Mouse (Mus musculus) limb, embryonic 15.5 days (tissue): ENCODE results near the gene Kcnip3. TPM values are rescaled to one million over a fixed set of nuclear protein-coding genes. Genes with fewer than 3 reads are reported as not detected.
A peak's percentile ranks its signal among the peaks of the same experiment; 100 is the strongest.

ENCODE experiments used
- ATAC-seq: fragments of 200-750 bp; cut with Nextera tagmentation; 2 replicates; pipeline ENCODE4 v1.8.0; 2017; ENCODE audit warnings: low read depth, moderate TSS enrichment; ENCODE audit not compliant: insufficient number of reproducible peaks, low FRiP score, low TSS enrichment
- H3K27ac ChIP-seq: fragments of 300-500 bp; sonication (generic); 2 replicates; pipeline ENCODE4 v1.5.1; 2015; ENCODE audit warnings: moderate library complexity, mild to moderate bottlenecking, inconsistent platforms
- H3K27me3 ChIP-seq: fragments of 300-500 bp; sonication (generic); 2 replicates; pipeline ENCODE4 v1.6.1; 2015; ENCODE audit warnings: inconsistent platforms
- H3K36me3 ChIP-seq: fragments of 300-500 bp; sonication (generic); 2 replicates; pipeline ENCODE4 v1.6.1; 2015; ENCODE audit warnings: inconsistent platforms
- H3K4me1 ChIP-seq: fragments of 300-500 bp; sonication (generic); 2 replicates; pipeline ENCODE4 v1.6.1; 2015; ENCODE audit warnings: inconsistent platforms
- H3K4me2 ChIP-seq: fragments of 300-500 bp; sonication (generic); 2 replicates; pipeline ENCODE4 v1.6.1; 2015; ENCODE audit warnings: mild to moderate bottlenecking, inconsistent platforms
- H3K4me3 ChIP-seq: fragments of 300-500 bp; sonication (generic); 2 replicates; pipeline ENCODE4 v1.5.1; 2015; ENCODE audit warnings: mild to moderate bottlenecking, inconsistent platforms
- H3K9ac ChIP-seq: fragments of 300-500 bp; sonication (generic); 2 replicates; pipeline ENCODE4 v1.6.1; 2015; ENCODE audit warnings: inconsistent platforms
- H3K9me3 ChIP-seq: fragments of 300-500 bp; sonication (generic); 2 replicates; pipeline ENCODE4 v1.6.1; 2016; ENCODE audit warnings: inconsistent platforms
- WGBS: fragments of 180-500 bp; shearing (Covaris S2); methylation state at CpG from one replicate; pipeline ENCODE4 v1.1.7; 2015; 5-methylcytosine and 5-hydroxymethylcytosine counted together
- polyA plus RNA-seq: library from polyadenylated mRNA; unstranded; fragments of >200 nt; fragmentation: Nextera tagmentation; extraction: Ambion mirVana; gene quantifications from 2 replicates; pipeline ENCODE4 v1.2.1, GENCODE M21; 2015

The Kcnip3 gene
- polyA plus RNA-seq, 1 experiment from 2014 or later, result 1.1 TPM

DNA sequence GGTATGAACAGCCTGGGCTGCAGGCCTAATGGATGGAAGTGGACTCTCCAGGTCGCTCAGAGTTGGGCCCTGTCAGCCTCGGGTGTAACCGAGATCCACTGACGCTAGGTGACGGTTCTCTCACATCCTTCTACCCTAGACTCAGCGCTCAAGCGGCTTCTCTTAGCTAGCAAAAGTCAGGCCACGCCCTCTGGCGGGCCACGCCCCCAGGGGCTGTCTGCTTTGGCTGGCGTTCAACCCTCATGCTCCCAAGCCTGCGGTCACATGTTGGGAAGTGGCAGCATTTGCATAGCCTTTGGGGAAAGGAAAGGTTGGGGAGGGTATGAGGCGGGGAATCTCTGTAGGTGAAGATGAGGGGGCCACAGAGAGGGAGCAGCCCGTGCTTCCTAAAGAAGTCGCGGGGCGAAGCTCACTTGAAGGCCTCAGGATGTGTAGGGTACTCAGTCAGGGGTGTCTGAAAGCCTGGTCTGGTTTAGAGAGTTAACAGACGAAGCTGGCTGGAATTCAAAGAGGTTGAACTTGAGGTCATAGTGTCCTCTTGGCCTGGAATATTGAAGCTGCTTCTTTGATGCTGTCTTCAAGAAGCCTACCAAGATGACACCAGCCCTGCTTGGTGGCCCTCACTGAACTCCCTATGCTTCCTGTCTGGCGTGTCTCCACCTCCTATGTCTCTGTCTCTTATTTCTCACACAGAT is 37.3 kb downstream of the Kcnip3 start:
- Histone ChIP-seq H3K9ac (peak overlapping the region; percentile 0; the same call in 1 of the 2 replicates), H3K36me3 (no peaks in the 10 kb centered on the region), H3K27me3 (peaks cover 65% of the 10 kb centered on the region), H3K4me3 (peak overlapping the region; percentile 15), H3K4me1 (peaks cover 37% of the 10 kb centered on the region), H3K4me2 (peak overlapping the region; percentile 38), H3K9me3 (no peaks in the 10 kb centered on the region), H3K27ac (no peak overlapping the region)
- peak; percentile 55; the same call in 1 of the 2 replicates for ATAC-seq
- WGBS, result 8% methylated on average over 19 of the region's 19 CpGs

GRCm38 (mm10) chr2:127483001-127483400 is 38.9 kb downstream of the Kcnip3 start:
- H3K36me3 ChIP-seq, result no peaks in the 10 kb centered on the region
- no peak for ATAC-seq
- peaks cover 37% of the 10 kb centered on the region for H3K4me1 ChIP-seq
- no peak overlapping the region for H3K9ac ChIP-seq
- H3K27me3 ChIP-seq, result peaks cover 75% of the 10 kb centered on the region
- H3K4me3 ChIP-seq, result peak overlapping the region; percentile 56
- no peak overlapping the region for H3K27ac ChIP-seq
- WGBS, result under 1% methylated on average over 20 of the region's 21 CpGs
- no peaks in the 10 kb centered on the region for H3K9me3 ChIP-seq
- H3K4me2 ChIP-seq, result peak overlapping the region; percentile 96

- 0% methylated on average over 20 of the region's 21 CpGs for WGBS
- peak; percentile 80 for ATAC-seq
- peaks cover 75% of the 10 kb centered on the region for H3K27me3 ChIP-seq
- peak overlapping the region; percentile 56 for H3K4me3 ChIP-seq
- peaks cover 37% of the 10 kb centered on the region for H3K4me1 ChIP-seq
- H3K4me2 ChIP-seq, result peak overlapping the region; percentile 96
- H3K36me3 ChIP-seq, result no peaks in the 10 kb centered on the region
- H3K27ac ChIP-seq, result no peak overlapping the region
- peak overlapping the region; percentile 40 for H3K9ac ChIP-seq
- H3K9me3 ChIP-seq, result no peaks in the 10 kb centered on the region
Observed at GRCm38 (mm10) chr2:127482533-127482911, 39.4 kb downstream of the Kcnip3 start.

GRCm38 (mm10) chr2:127481841-127482532 is 39.9 kb downstream of the Kcnip3 start:
- Histone ChIP-seq H3K27me3 (peaks cover 75% of the 10 kb centered on the region), H3K4me2 (peak overlapping the region; percentile 96), H3K9me3 (no peaks in the 10 kb centered on the region), H3K9ac (peak overlapping the region; percentile 40), H3K27ac (no peak overlapping the region), H3K4me3 (peak overlapping the region; percentile 56), H3K36me3 (no peaks in the 10 kb centered on the region), H3K4me1 (peaks cover 37% of the 10 kb centered on the region)
- no peak for ATAC-seq
- WGBS, result under 1% methylated on average over 59 of the region's 59 CpGs

DNA sequence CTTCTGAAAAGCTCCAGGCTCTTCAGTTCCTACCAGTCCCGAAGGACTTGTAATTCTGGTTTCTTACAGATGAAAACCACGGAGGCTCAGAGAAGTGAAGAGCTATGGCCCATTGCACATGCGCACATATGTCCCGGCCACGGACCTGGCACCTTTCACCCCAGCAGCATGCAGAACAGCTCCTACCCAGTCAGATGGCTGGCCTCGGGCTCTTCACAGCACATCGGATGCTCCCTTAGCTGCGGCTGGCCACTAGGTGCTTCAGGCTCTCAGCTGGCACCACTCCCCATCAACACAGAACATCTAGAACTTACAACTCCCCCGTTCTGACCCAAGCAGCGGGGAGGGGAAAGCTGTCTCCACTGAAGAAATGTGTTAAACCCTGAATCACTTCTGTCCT is 42.1 kb downstream of the Kcnip3 start:
- H3K9ac ChIP-seq, result no peak overlapping the region
- no peaks in the 10 kb centered on the region for H3K9me3 ChIP-seq
- no peaks in the 10 kb centered on the region for H3K36me3 ChIP-seq
- peaks cover 59% of the 10 kb centered on the region for H3K27me3 ChIP-seq
- H3K4me1 ChIP-seq, result peaks cover 34% of the 10 kb centered on the region
- no peak for ATAC-seq
- no peak overlapping the region for H3K4me3 ChIP-seq
- 52% methylated on average over 10 of the region's 10 CpGs for WGBS
- H3K27ac ChIP-seq, result no peak overlapping the region
- no peak overlapping the region for H3K4me2 ChIP-seq

DNA sequence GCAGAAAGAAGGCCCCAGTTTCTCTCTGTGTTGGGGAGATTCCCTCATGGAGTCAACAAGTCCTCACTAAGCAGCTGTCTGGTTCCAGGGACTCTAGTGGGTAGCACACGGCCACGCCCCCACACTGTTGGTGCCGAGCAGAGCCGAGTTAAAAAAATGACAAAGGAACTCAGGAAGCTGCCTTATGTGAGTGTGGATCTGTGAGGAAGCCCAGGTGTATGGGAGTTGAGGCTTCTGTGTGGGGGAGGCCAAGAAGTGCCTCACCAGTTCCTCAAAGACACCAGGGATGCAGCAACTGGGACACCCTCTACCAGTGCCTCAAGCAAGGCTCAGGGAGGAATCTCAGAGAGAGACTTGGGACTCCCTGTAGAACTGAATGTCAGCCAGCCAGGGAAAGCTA is 42.7 kb downstream of the Kcnip3 start:
- Histone ChIP-seq H3K4me1 (peaks cover 28% of the 10 kb centered on the region), H3K36me3 (no peaks in the 10 kb centered on the region), H3K4me3 (no peak overlapping the region), H3K27me3 (peaks cover 54% of the 10 kb centered on the region), H3K9me3 (no peaks in the 10 kb centered on the region), H3K4me2 (no peak overlapping the region), H3K27ac (no peak overlapping the region), H3K9ac (no peak overlapping the region)
- ATAC-seq, result no peak
- WGBS, result 57% methylated on average over 4 of the region's 4 CpGs

GRCm38 (mm10) chr2:127472279-127472678 is 49.6 kb downstream of the Kcnip3 start:
- Histone ChIP-seq H3K9me3 (no peaks in the 10 kb centered on the region), H3K9ac (no peak overlapping the region), H3K36me3 (no peaks in the 10 kb centered on the region), H3K4me3 (no peak overlapping the region), H3K27me3 (no peaks in the 10 kb centered on the region), H3K27ac (no peak overlapping the region), H3K4me2 (no peak overlapping the region), H3K4me1 (no peaks in the 10 kb centered on the region)
- 67% methylated on average over 3 of the region's 3 CpGs for WGBS
- ATAC-seq, result no peak

DNA sequence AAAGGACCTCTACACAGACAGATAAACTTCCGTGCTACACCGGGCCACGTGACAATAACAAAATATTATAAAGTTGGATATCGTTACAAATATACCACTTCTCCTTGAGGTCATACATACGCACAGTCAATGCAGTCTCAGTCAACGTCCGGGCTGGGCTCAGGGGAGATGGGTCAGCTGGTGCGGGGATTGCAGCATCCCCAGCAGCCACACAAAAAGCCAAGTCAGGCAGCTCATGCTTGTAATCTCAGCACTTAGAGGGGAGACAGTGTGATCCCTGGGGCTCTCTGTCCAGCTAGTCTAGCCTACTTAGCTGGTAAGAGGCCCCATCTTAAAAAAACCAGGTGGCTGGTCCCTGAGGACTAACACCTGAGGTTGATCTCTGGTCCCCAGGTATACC is 50.6 kb downstream of the Kcnip3 start:
- Histone ChIP-seq H3K4me3 (no peak overlapping the region), H3K4me1 (no peaks in the 10 kb centered on the region), H3K9me3 (no peaks in the 10 kb centered on the region), H3K27ac (no peak overlapping the region), H3K9ac (no peak overlapping the region), H3K36me3 (no peaks in the 10 kb centered on the region), H3K27me3 (no peaks in the 10 kb centered on the region), H3K4me2 (no peak overlapping the region)
- 88% methylated on average over 8 of the region's 8 CpGs for WGBS
- no peak for ATAC-seq

GRCm38 (mm10) chr2:127470661-127471060 is 51.2 kb downstream of the Kcnip3 start:
- Histone ChIP-seq H3K27me3 (no peaks in the 10 kb centered on the region), H3K9ac (no peak overlapping the region), H3K4me2 (no peak overlapping the region), H3K27ac (no peak overlapping the region), H3K4me1 (no peaks in the 10 kb centered on the region), H3K4me3 (no peak overlapping the region), H3K9me3 (no peaks in the 10 kb centered on the region), H3K36me3 (no peaks in the 10 kb centered on the region)
- ATAC-seq, result no peak
- 86% methylated on average over 10 of the region's 10 CpGs for WGBS

- ATAC-seq, result no peak
- Histone ChIP-seq H3K27ac (no peak overlapping the region), H3K9me3 (no peaks in the 10 kb centered on the region), H3K36me3 (no peaks in the 10 kb centered on the region), H3K4me2 (no peak overlapping the region), H3K4me1 (no peaks in the 10 kb centered on the region), H3K9ac (no peak overlapping the region), H3K4me3 (no peak overlapping the region), H3K27me3 (no peaks in the 10 kb centered on the region)
- WGBS, result 76% methylated on average over 5 of the region's 5 CpGs
Observed at GRCm38 (mm10) chr2:127470183-127470582, 51.7 kb downstream of the Kcnip3 start.

DNA sequence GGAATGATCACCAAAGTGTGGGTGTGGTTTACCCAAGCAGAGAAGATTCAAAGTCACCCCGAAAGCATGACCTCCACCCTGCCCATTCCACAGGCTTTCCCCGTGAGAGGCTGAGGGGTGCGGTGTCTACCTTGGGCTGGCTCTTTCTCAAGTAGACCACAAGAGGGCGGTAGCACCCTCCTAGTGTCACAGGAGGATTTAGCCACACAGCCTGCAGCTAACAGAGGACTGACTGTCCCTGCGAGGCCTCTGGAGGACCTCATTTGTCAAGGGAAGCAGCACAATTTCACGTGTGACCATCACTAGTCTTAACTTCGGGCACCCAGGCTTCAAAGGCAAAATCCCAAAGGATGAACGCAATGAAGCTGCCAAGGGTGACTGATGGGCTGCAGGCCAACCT is 59.6 kb downstream of the Kcnip3 start:
- Histone ChIP-seq H3K9me3 (no peaks in the 10 kb centered on the region), H3K4me2 (no peak overlapping the region), H3K27me3 (no peaks in the 10 kb centered on the region), H3K4me3 (no peak overlapping the region), H3K36me3 (no peaks in the 10 kb centered on the region), H3K9ac (no peak overlapping the region), H3K4me1 (no peaks in the 10 kb centered on the region), H3K27ac (no peak overlapping the region)
- ATAC-seq, result no peak
- WGBS, result 7% methylated on average over 8 of the region's 8 CpGs

GRCm38 (mm10) chr2:127461351-127461750 is 60.5 kb downstream of the Kcnip3 start:
- no peak overlapping the region for H3K9ac ChIP-seq
- 43% methylated on average over 9 of the region's 9 CpGs for WGBS
- H3K4me3 ChIP-seq, result no peak overlapping the region
- H3K9me3 ChIP-seq, result no peaks in the 10 kb centered on the region
- no peaks in the 10 kb centered on the region for H3K36me3 ChIP-seq
- no peaks in the 10 kb centered on the region for H3K4me1 ChIP-seq
- no peak overlapping the region for H3K4me2 ChIP-seq
- H3K27ac ChIP-seq, result no peak overlapping the region
- ATAC-seq, result no peak
- H3K27me3 ChIP-seq, result no peaks in the 10 kb centered on the region
